Mouse (Mus musculus) CD4-positive, CD25-positive, alpha-beta regulatory T cell, adult 2 months (primary cell): ENCODE measurements at regions not wholly inside any gene's neighbourhood (a gene's known extent, or its start where the extent isn't known, plus 50 kb on each side); places are given as distances from the start of the nearest gene placed in this dataset.

Source experiments
- DNase-seq: peaks from one replicate; pipeline ENCODE4 v3.0.0-alpha.2; 2012; ENCODE audit warnings: low read depth, low spot score

DNA sequence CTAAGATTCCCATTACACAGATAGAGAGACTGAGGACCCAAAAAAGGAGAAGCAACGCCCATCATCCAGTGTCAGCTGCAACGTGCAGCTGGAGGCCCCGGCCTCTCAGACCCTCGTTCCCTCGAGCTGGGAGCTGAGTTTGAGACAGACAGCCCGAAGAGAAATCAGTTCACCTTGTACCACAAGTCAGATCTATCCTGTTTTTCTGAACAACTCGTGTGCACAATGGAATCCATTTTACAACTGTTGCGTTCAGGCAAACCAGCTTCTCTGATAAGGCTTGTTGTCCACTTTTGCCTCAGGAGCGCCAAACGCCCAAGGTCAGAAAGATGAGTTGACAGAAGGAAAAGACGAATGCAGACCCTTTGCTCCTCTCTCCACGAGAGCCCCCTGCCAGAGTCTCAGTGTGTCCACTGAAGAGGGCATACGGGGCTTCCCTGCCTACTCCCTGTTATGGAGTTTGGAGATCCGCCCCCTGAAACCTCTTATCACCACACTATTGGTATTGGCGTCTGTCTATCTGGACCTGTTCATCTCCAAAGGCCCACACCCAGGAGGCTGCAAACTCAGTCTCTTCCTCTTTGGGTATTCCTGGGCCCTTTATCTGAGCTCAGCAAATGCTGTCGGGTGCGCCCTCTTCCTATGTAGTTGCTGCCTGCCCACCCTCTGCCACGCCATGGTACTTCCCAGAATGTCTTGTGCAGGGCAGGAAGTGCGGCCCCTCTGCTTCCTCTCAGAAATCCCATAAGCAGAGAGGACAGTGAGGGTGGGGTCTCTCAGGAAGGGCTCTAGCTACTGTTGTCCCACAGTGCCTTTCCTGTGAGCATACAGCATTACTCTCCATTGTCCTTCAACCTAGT, 57.7 kb upstream of the Zmiz1 start:
- DNase-seq: no peak

DNA sequence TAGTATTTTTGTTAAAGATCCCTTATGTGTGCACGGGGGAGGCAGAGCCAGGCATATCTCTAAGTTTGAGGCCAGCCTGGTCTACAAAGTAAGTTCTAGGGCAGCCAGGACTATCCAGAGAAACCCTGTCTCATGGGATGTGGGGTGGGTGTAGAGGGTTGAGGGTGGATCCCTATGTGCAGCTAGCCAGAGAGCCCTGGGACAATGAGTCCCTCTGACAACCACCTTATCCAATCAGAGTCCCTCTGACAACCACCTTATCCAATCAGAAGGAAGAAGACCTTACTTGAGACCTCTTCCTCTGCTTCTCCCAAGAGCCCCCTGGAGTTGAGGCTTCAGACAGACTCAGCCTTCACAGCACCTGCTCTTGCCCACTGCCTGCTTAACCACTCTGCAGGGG, 56.6 kb upstream of the Zmiz1 start:
- no peak for DNase-seq

DNA sequence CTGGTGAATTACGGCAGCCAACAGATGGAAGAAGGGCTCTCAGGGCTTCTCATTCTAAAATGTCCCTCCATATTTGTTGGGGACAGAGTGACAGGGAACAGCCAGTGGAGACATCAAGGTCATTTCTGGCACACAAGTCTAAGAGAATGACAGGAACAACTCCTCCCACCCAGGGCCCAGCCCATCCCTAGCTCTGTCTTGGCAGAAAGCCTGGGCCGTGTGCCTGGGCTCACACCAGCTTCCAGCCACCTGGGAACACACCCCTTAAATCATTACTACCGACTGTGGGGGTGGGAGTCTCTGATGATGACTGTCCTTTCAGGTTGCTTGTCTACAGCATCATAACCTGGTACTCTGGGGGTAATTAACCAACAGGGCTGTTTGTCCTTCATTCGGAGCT, 53.8 kb upstream of the Zmiz1 start:
- DNase-seq: no peak

DNA sequence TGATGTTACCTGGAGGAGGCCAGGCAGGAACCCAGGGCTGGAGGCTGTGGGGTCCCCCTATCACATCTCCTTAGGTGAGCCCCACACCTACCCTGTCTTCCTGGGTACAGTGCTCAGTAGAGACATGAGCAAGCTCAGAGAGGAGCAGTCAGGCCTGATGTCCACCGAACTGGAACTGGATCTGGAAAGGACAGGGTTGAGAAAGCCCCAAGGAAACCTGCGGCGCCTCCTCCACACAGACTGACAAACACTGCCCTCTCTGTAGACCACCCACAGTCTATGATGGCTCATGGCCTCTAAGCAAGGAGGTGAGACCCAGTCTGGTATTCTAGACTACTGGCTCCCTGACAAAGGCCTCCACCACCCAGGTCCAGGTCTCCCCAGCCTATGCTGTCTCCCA, 52.9 kb upstream of the Zmiz1 start:
- no peak for DNase-seq

DNA sequence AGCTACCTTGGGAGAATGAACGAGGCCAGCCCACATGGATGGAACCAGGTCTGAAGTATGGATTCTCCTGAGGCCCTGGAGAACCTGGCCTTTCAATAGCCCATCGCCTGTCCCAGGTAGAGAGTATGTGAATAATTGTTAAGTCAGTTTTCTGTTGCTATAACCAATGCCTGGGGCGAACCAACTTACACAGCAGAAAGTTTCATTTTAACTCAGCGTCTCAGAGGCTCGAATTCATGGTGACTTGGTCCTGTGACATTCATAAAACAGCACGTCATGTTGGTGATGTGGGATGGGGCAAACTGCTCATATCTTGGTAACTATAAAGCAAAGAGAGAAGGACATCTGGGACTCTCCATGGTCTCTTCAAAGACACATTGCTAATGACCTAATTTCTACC, 52.4 kb upstream of the Zmiz1 start:
- no peak for DNase-seq

DNA sequence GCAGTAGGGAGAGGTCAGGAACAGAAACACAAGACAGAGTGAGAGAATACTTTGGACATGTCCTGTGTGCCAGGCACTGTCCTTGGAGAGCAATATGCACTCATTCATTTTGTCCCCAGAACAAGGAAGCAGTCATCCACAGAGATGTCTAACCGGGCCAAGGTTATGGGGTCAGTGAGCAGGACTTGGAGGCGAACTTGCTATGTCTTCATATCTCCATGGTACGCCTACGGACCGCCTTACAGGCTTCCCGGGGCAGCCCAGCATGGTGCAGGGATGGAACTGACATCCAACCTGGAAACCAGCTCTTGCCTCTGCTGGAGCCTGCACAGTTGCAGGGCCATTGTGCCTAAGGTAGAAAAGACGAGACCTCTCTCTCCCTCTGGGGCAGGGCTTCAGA, 51.9 kb upstream of the Zmiz1 start:
- DNase-seq: no peak
